Mouse (Mus musculus): ENCODE results near the gene Ppp1r1b.
"Not testable (repeated sequence)": the region's sequence is repeated elsewhere in the genome, so short reads cannot be mapped to it uniquely, and the experiment has no call there.

Gene Ppp1r1b

GRCm38 (mm10) chr11:98373244-98373643 lies 25.0 kb downstream of the Ppp1r1b start:
- no peak for DNase-seq (ENCODE audit: low spot score)

GRCm38 (mm10) chr11:98374266-98374665 lies 26.1 kb downstream of the Ppp1r1b start:
- DNase-seq (ENCODE audit: low spot score): no peak

GRCm38 (mm10) chr11:98376756-98377155 lies 28.6 kb downstream of the Ppp1r1b start:
- no peak for DNase-seq (ENCODE audit: low spot score)

GRCm38 (mm10) chr11:98377787-98378186 lies 29.6 kb downstream of the Ppp1r1b start:
- DNase-seq (ENCODE audit: low spot score): no peak

GRCm38 (mm10) chr11:98379379-98379778 lies 31.2 kb downstream of the Ppp1r1b start:
- DNase-seq (ENCODE audit: low spot score): no peak

- no peak for DNase-seq (ENCODE audit: low spot score)
Observed at GRCm38 (mm10) chr11:98380106-98380505, 31.9 kb downstream of the Ppp1r1b start.

GRCm38 (mm10) chr11:98381651-98382050 lies 33.4 kb downstream of the Ppp1r1b start:
- DNase-seq (ENCODE audit: low spot score): no peak

GRCm38 (mm10) chr11:98382405-98382804 lies 34.2 kb downstream of the Ppp1r1b start:
- not testable (repeated sequence) for DNase-seq (ENCODE audit: low spot score)

GRCm38 (mm10) chr11:98383261-98384030 lies 35.2 kb downstream of the Ppp1r1b start, which contains the start of gene Tcap:
Gene Tcap (plus strand): TSS chr11:98383811.
- DNase-seq (ENCODE audit: low spot score): no peak

GRCm38 (mm10) chr11:98384216-98384615 lies 36.0 kb downstream of the Ppp1r1b start:
- DNase-seq (ENCODE audit: low spot score): no peak

- DNase-seq (ENCODE audit: low spot score): no peak
Observed at GRCm38 (mm10) chr11:98384721-98385637, 36.8 kb downstream of the Ppp1r1b start.

GRCm38 (mm10) chr11:98385638-98386585 lies 37.7 kb downstream of the Ppp1r1b start, which contains the start of gene Pnmt:
Gene Pnmt (plus strand): TSS chr11:98386450.
- no peak for DNase-seq (ENCODE audit: low spot score)

- DNase-seq (ENCODE audit: low spot score): no peak
Observed at GRCm38 (mm10) chr11:98386596-98386995, 38.4 kb downstream of the Ppp1r1b start.

GRCm38 (mm10) chr11:98387056-98387577 lies 38.9 kb downstream of the Ppp1r1b start:
- no peak for DNase-seq (ENCODE audit: low spot score)

- DNase-seq (ENCODE audit: low spot score): no peak
Observed at GRCm38 (mm10) chr11:98388282-98388681, 40.1 kb downstream of the Ppp1r1b start.

- no peak for DNase-seq (ENCODE audit: low spot score)
Observed at GRCm38 (mm10) chr11:98389221-98389780, 41.1 kb downstream of the Ppp1r1b start.

GRCm38 (mm10) chr11:98390141-98390540 lies 41.9 kb downstream of the Ppp1r1b start:
- DNase-seq (ENCODE audit: low spot score): no peak

- no peak for DNase-seq (ENCODE audit: low spot score)
Observed at GRCm38 (mm10) chr11:98392034-98392433, 43.8 kb downstream of the Ppp1r1b start.

GRCm38 (mm10) chr11:98392645-98393044 lies 44.4 kb downstream of the Ppp1r1b start:
- peak; percentile 76 for DNase-seq (ENCODE audit: low spot score)

GRCm38 (mm10) chr11:98393317-98393716 lies 45.1 kb downstream of the Ppp1r1b start:
- peak; percentile 66 for DNase-seq (ENCODE audit: low spot score)

GRCm38 (mm10) chr11:98394301-98394700 lies 46.1 kb downstream of the Ppp1r1b start:
- DNase-seq (ENCODE audit: low spot score): no peak
